Mouse (Mus musculus): ENCODE measurements around the gene Zfp689.
"Not testable (repeated sequence)": the region's sequence is repeated elsewhere in the genome, so short reads cannot be mapped to it uniquely, and the experiment has no call there.

The Zfp689 gene

DNA sequence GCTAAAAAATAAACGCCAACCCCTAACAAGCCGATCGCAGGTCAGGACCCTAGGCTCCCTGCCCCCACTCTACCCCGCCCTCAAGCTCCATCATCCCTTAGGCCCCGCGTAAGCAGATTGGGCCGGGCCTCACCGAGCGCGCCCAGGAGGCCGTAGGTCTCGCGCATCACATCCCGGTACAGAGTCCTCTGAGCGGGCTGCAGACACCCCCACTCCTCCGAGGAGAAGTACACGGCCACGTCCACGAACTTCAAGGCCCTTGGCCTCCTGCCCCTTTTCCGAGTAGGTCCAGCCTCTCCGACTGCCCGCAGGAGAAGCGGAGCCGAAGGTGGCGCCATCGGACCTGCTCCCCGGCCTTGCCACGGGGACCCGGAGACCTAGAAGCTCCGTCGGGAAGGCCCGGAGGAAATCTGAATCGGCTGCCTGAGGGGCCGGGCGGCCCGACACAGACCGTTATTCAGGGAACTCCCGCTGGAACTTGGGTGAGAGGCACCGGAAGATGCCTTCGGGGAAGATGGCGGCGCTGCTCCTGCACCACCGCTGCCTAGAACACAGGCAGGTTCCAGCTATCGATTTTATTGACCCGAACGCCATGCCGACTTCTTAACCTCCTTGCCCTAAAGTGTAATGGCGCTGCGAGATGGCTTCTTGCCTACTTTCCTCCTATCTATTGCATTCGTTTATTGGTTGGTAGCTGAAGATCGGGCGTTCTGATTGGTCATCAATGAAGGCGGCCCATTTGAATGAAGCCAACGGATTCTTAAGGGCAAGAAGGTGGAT, at the start of gene Zfp689:
Gene Zfp689 (minus strand): TSS at position 638 of the 780 bp plus-strand sequence.
- DNase-seq (ENCODE audit: low spot score in 2 of 2), result peak; percentile 76 to 89

DNA sequence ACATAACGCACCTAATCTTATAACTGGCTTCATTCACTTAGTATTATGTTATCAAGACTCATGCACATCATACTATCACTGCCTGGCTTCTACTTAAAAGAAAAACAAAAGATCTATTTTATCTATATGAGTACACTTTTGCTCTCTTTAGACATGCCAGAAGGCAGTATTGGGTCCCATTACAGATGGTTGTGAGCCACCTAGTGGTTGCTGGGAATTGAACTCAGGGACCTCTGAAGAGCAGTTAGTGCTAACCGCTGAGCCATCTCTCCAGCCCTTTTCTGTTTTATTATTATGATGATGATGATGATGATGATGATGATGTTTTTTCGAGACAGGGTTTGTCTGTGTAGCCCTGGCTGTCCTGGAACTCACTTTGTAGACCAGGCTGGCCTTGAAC, 49.4 kb upstream of the Zfp689 start:
- peak; percentile 27 to 59 for DNase-seq (ENCODE audit: low spot score in 2 of 2)

DNA sequence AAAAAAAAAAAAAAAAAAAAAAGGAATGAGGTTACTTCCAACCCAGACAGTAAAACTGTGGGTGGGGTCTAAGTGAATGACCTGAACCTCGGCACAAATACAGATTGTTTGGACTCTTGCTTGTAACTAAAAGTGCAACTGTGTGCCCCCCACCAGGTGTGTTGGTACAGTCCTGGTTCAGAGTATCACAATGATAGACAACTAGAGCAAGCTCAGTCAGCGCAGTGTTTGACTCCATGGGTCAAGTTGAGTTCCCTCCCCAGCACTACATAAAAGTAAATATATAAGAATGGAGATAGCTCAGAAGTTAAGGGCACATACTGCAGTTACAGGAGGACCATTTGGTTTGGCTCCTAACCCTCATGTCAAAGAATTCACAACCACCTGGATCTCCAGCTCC, 48.4 kb upstream of the Zfp689 start:
- DNase-seq (ENCODE audit: low spot score in 2 of 2), result no peak

DNA sequence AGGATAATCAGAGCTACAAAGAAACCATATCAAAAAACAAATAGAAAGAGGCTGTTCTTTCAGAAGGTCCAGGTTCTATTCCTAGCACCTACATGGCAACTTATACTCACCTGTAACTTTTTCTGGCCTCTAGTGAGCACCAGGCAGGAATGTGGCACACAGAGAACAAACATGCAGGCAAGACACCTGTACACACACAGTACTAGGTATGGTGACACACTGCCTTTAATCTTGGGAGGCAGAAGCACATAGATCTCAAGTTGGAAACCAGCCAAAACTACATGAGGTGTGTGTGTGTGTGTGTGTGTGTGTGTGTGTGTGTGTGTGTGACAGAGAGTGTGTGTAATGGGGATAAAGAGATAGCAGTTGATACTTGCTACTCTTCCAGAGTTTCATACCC, 45.7 kb upstream of the Zfp689 start:
- DNase-seq (ENCODE audit: low spot score in 2 of 2), result no peak

DNA sequence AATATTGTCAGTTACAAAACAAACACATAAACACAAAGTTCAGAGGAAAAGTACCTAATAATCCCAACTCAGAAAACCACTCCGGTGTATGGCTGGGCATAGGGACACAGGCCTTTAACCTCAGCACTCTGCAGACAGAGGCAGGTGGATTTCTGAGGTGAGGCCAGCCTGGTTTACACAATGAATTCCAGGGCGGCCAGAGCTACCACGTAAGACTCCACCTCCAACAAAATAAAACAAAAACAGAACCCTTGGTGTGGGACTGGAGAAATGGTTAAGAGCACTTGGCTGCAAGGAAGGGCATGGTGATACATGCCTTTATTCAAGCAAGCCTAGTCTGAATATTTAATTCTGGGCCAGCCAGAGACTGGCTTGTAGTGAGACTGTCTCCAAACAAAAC, 42.9 kb upstream of the Zfp689 start:
- DNase-seq (ENCODE audit: low spot score in 2 of 2), result no peak

DNA sequence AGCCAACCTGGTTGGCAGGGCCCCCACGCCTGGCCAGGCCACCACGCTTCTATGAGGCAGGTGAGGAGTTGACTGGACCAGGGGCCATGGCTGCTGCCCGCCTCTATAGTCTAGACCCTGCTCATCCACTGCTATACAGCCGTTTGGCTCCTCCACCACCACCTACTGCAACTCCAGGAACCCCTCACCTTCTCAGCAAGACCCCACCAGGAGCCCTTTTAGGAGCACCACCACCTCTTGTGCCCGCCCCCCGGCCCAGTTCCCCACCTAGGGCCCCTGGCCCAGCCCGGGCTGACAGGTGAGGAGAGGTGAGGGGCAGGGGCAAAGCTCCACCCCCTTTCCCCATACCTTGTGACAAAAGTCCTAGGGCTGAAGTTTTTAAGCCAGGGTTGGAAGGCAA, 41.0 kb upstream of the Zfp689 start:
- DNase-seq (ENCODE audit: low spot score in 2 of 2), result no peak

DNA sequence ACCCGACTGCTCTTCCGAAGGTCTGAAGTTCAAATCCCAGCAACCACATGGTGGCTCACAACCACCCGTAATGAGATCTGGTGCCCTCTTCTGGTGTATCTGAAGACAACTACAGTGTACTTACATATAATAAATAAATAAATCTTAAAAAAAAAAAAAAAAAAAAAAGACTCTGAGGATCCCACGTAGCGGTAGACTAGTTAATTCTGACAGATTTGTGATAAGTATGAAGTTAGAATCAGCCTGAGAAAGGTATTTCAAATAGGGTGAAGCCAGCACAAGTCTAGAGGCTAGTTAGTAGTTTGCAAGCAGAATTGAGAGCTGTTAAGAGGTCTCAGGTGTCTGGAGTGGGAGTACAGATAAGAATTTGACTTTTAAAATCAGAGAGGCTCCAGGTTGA, 39.4 kb upstream of the Zfp689 start:
- not testable (repeated sequence) for DNase-seq (ENCODE audit: low spot score in 2 of 2)

DNA sequence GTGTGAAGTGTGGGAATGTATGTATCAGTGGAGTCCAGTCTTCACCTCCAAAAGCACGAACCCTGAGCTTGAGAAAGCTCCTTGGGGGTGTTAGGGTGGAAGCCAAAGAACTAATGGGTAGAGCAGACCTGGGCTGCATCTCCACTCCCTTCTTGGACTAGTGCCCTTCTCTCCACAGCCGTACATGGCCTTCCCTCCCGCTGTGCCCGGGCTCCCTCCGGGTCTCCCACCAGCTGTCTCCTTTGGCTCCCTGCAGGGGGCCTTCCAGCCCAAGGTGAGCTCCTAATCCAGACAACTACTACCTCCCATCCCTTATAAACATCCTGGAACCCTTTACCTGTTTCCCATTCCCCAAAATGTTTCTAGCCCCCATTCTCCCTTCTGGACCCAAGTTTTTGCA, 36.5 kb upstream of the Zfp689 start:
- no peak for DNase-seq (ENCODE audit: low spot score in 2 of 2)

DNA sequence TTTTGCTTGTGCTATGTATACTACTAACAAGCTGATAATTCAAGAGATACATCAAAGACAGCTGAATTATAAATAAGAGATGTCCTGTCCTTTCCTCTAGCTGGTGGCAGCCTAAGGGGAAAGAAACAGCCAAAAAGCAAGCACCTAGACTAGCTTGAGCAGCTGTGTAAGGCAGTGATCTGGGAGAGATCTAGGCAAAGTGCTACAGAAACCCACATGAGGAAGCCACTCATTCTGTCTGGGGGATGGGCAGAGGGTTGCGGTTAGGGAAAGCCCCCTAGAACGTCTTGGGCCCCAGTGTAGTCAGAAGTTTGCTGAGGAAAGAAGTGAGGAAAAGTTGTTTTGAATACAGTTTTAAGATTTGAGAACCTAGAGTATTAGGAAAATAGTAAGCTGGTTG, 31.4 kb upstream of the Zfp689 start:
- peak in 1 of 2 experiments; percentile 58 for DNase-seq (ENCODE audit: low spot score in 2 of 2)

DNA sequence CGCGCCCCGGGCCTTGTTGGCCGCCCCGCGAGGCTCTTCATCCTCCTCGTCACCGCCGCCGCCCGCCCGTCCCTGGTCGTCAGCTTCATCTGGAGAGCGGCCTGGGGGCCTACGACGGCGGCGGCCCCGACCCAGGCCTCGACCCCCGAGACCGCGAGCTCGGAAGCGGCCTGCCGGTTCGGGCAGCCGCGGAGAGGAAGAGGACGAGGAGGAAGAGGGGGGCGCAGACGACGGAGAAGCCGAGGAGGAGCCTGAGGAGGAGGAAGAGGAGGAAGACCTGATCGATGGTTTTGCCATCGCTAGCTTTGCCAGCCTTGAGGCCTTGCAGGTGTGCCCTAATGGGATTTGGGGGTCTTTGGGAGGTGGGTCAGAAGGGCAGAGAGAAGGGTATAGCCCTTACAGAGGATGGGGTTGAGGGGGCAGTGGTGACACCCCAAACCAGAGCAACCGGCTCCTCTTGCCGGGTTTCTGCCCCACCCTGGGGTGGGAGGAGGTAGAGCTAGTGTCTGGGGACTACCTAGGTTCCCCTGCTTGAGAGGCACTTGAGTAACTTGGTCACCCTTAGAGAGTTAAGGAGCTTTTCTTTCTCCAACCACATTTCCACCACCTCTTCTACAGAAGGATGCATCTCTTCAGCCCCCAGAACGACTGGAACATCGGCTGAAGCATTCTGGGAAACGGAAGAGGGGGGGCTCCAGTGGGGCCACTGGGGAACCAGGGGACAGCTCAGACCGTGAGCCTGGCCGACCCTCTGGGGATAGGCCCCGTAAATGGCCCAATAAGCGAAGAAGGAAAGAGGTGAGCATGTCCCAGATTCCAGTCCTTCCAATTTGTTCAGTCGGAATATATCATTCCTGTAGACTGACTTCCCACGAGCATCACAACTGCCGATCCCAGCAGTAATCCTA, 30.6 kb upstream of the Zfp689 start:
- peak in 1 of 2 experiments; percentile 36 for DNase-seq (ENCODE audit: low spot score in 2 of 2)

DNA sequence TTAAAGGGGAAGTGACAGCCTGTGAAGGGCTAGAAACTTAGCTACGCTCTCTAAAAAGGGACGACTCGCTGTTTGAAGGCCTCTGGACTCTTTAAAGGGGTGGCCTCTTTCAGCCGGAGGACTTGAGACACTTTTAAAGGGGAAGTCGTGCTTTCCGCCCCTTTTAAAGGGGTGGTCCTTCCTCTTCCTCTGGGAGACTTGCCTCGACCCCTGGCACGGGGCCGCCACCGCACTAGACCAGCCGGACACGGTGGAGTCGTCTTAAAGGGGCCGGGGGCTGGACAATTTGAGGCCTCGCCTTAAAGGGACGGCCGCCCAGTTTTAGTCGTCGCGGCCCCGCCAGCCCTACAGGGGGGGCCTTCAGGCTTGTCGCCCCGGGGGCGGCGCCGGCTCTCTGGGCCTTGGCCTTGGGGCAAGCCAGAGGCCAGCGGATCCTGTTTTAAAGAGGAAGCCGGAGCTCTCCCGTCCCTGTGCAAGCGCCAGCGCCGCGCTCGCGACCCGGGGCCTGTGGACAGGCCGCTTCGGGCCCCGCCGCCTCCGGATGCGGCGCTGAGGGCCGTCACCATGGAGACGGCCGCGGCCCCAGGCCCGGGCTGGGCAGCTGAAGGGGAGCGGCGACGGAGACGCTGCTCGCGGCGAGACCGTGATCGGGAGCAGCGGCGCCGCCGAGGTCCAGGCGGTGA, 29.8 kb upstream of the Zfp689 start, which contains the start of gene Fbrs:
Gene Fbrs (plus strand): TSS at position 565 of the 683 bp plus-strand sequence.
- DNase-seq (ENCODE audit: low spot score in 2 of 2), result peak; percentile 64 to 78

DNA sequence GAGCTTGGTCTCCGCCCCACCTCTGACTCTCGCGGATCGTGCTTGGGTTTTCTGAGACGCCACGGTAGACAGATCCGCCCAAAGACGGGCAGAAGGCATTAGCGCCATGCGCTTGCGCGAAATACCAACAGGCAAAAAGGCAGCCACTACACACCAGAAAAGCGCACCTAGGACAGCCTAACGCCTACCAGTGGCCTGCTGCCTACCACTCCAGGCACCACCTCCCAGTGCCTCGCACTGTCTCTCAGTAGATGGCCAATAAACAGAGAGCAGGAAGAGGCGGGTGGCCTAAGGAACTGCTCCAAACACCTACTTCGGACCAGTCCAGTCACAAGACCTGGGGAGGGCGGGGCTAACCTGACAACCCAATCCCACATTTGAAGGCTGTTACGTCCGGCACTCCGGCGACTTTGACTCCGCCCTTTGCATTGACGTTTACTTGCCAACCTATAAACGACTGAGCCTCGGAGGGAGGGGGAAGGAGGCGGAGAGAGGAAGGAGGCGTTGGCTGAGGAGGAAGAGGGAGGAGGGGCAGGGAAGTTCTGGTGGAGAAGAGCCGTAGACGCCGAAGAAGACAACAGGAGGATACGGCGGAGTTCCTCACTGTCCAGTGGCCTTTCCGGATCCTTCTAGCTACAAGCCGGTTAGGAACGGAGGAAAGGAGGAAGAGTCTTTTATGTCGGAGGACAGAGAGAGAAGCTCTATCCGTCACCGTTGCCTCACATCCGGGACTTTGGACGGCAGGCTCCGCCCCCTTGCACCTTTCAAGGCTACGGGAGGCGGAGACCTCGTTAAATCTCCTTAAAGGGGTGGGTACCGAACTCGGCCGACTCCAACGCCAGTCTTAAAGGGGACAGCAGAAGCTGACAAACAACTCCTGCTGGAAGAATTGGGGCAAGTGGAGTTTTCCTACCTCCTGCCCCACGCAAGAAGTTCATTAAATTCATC, 29.0 kb upstream of the Zfp689 start:
- DNase-seq (ENCODE audit: low spot score in 2 of 2), result peak; percentile 97 to 98

DNA sequence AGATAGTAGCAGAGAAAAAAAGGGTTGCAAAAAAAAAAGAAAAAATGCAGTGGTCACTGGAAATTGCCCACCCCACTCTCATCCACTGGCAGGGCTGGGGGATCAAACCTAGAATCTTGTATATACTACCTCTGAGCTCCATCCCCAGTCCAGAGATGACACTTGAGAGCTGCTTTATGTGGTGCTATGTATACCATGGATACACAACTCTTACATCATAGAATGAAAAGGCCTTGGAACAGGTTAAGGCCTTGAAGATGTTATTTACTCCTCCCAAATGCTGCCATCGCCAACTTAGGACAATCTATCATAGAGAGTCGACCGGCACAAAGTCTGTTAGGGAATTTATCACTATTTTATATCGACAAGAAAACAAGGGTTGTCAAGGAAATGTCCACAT, 27.9 kb upstream of the Zfp689 start:
- DNase-seq (ENCODE audit: low spot score in 2 of 2), result no peak

DNA sequence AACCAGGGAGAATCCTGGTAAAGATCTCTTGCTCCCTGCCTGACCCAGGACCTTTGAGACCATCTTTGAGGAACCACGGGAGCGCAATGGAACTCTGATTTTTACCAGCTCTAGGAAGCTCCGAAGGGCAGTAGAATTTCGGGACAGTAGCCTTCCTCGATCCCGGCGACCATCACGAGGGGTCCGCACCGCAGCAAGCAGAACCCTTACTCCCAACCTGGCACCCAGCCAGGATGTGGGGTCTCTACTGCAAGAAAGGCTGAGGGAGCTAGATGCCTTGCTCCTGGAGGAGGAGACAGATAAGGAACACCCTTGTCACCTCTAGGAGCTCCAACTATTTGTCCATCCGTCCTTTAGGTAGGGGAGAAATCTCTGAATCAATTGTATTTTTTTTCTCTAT, 27.4 kb upstream of the Zfp689 start:
- DNase-seq (ENCODE audit: low spot score in 2 of 2), result no peak

DNA sequence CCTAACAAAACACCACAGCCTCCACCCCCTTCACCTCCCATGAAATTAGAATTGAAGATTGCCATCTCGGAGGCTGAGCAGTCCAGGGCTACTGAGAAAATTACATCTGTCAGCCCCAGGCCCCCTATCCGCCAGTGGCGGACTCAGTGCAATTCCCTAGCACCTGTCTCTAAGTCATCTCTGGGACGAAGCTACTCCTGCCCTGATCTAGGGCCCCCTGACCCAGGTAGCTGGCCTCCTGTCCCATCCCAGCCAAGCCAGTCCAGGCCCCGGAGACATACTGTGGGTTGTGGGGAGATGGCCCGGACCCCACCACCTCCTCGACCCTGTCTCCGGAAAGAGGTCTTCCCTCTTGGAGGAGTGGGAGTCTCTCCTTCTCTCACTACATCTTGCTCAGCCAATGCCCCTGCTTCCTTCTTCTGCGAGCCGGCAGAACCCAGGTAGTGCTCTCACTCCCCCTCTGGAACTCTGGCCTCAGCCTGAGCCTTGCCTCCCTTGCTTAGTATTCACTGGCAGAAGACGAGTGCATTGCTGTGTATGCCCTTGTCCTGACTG, 26.3 kb upstream of the Zfp689 start:
- DNase-seq (ENCODE audit: low spot score in 2 of 2), result no peak

DNA sequence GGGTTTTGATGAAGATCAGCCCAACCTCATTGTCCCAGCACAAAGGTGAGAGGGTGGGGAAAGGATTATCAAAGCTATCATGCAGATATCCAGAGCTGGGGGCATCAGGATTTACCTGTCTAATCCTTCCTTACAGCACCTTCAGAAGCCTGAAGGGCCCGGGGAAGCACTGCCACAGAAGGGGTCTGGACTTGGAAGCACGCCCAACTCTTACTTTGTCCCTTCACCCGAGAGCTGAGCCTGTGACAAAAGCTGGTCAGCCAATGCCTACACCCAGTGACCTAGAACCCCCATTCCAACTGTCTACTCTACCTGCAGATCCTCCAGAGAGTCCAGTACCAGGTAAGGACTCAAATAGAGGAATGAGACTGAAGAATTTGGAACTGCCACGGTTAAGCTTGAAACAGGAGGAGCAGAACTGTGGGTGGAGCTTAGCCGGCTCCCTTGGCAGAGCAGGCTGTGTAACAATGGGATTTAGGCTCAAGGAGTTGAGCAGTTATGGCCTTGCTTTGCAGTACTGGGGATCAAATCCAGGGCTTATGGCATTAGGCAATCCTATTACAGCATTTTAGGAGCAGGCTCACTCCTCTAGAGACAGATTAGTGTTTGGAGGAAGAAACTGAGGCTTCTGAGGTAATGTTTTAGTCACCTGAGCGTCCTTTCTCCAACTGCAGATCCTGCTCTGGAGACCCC, 25.6 kb upstream of the Zfp689 start:
- DNase-seq (ENCODE audit: low spot score in 2 of 2), result no peak

DNA sequence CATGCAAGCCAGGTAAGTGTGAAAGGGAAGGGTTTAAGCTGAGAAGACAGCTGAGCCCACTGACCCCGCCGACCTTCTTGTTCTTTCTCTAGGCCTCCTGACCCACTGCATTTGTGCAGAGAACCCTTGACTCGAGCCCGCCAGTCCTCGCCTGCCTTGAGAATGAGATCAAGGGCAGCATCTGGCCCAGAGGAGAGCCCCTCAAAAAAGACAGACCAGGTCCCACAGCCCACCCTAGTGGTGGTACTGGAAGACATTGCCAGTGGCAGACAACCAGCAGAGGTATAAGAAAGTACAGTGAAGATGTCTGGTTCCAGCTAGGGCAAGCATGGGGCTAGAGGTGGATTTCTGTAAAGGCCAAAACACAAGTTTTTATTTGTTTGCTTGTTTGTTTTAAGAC, 24.7 kb upstream of the Zfp689 start:
- no peak for DNase-seq (ENCODE audit: low spot score in 2 of 2)

DNA sequence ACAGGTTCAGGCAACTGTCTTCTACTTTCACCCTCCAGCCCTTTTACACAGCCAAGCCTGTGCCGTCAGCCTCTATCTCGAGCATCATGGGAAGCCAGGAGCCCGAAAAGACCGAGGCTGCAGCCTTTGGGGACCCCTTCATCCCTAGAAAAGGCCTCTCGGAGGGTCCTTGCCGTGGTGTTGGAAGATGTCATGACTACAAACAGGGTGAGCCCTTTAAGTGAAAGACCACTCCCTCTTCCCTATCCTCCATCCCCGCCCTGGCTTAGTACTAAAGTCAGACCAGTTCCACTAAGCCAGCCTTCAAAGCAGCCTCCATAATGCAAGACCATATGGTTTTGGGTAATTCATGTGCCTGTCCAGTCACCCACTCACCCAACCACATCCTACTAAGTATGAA, 23.1 kb upstream of the Zfp689 start:
- no peak for DNase-seq (ENCODE audit: low spot score in 2 of 2)

DNA sequence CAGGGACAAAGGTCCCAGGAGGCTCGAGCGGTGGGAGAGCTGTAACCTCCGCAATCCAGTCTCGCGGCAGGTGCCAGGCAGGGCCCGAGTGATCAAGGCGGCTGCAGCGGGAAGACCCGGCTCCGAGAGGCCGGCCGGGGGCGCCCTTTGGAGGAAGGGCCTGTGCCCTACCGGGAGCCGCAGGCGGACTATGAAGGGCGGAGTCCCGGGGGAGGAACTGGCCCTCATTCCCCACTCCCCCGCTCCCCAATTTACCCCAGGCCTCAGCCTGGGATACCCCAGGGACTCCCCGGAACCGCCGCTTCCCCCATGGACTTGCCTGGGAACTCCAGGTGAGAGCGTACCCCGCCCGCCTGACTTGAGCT, 22.7 kb upstream of the Zfp689 start:
- DNase-seq (ENCODE audit: low spot score in 2 of 2), result peak in 1 of 2 experiments; percentile 47

All from spleen, postnatal 14 days (tissue).